Mouse (Mus musculus) G1E (cell line): ENCODE results near the gene Spata2. TPM values are rescaled to one million over a fixed set of nuclear protein-coding genes. Genes with fewer than 3 reads are reported as not detected.

Source experiments
- ATAC-seq: 2 replicates; pipeline ENCODE4 v1.8.0; 2016; ENCODE audit warnings: mild to moderate bottlenecking; ENCODE audit not compliant: insufficient number of reproducible peaks, poor library complexity, low FRiP score, severe bottlenecking; ENCODE audit errors: extremely low read depth
- DNase-seq: peaks from one replicate; pipeline ENCODE4 v3.0.0; 2012; ENCODE audit warnings: low spot score
- H3K27me3 ChIP-seq: 2 replicates; pipeline ENCODE4 v1.6.1; 2012; ENCODE audit warnings: mild to moderate bottlenecking, low read length, inconsistent platforms; ENCODE audit not compliant: insufficient read depth
- H3K36me3 ChIP-seq: replicated peaks from 2 replicates; pipeline ENCODE3; 2012; ENCODE audit warnings: mild to moderate bottlenecking, inconsistent platforms
- H3K4me1 ChIP-seq: 2 replicates; pipeline ENCODE4 v1.6.1; 2012; ENCODE audit warnings: low read depth, low read length, inconsistent platforms, mixed read lengths; ENCODE audit not compliant: insufficient read depth
- H3K4me3 ChIP-seq: 2 replicates; pipeline ENCODE4 v1.5.1; 2012; ENCODE audit warnings: low read depth, mild to moderate bottlenecking, inconsistent platforms, low read length, moderate library complexity, mixed read lengths
- H3K9me3 ChIP-seq: replicated peaks from 2 replicates; pipeline ENCODE4 v1.6.1; 2012; ENCODE audit warnings: inconsistent platforms
- CTCF ChIP-seq: IDR thresholded peaks from 2 replicates; pipeline ENCODE4 v1.5.1; 2012; ENCODE audit warnings: low read depth, low read length, inconsistent platforms, mixed read lengths
- GATA1 ChIP-seq: IDR thresholded peaks from 2 replicates; pipeline ENCODE4 v1.6.1; 2012; ENCODE audit warnings: borderline replicate concordance, low read length, inconsistent platforms, mixed read lengths
- GATA2 ChIP-seq: IDR thresholded peaks from 2 replicates; pipeline ENCODE4 v1.6.1; 2012; ENCODE audit warnings: low read depth, low read length, inconsistent platforms, borderline replicate concordance
- POLR2AphosphoS5 ChIP-seq: IDR thresholded peaks from 2 replicates; pipeline ENCODE4 v1.6.1; 2012; ENCODE audit warnings: low read depth, low read length, inconsistent platforms; ENCODE audit not compliant: insufficient replicate concordance
- TAL1 ChIP-seq: conservative IDR thresholded peaks from 2 replicates; pipeline ENCODE4 v1.6.1; 2012; ENCODE audit warnings: low read depth, low read length, inconsistent platforms, mixed read lengths
- polyA plus RNA-seq: library from polyadenylated mRNA; stranded (reverse); fragments of >175 nt; gene quantifications from 2 replicates; pipeline ENCODE4 v1.2.3, GENCODE M21; 2012
- total RNA-seq, 2 experiments: library from RNA; stranded (forward) in 1 of 2; stranded (reverse) in 1 of 2; fragments of 200-1000 nt in 1 of 2; fragments of >200 nt in 1 of 2; fragmentation: Nextera tagmentation in 1 of 2; gene quantifications; 2 replicates each; pipeline ENCODE4 v1.2.3; 2014 to 2017

Gene Spata2
- total and polyA plus RNA-seq, 3 experiments, result 7.6 to 27.9 (median 11.6) TPM

DNA sequence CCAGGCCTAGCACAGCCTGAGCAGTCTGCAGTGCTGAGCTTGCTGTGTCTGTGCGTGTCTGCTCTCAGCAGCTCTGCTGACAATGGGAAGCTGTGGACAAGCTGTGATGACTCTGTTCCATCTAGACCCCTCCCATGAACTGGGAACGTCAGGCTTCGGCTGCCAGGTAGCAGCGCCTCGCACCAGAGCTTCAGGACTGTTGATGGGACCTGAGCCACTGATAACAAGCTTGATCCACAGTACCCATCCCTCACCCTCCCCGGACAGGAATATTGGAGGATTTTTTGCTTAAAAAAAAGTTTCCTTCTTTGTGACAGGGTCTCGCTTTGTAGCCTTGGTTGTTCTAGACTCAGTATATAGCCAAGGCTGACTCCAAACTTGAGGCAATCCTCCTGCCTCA, 45.5 kb downstream of the Spata2 start:
- TF ChIP-seq GATA2, result no peak
- no peak for TF ChIP-seq TAL1
- TF ChIP-seq GATA1, result no peak
- no peak for TF ChIP-seq CTCF
- no peak for TF ChIP-seq POLR2AphosphoS5
- no peak for DNase-seq
- H3K4me1 ChIP-seq, result peaks cover 82% of the 10 kb centered on the region
- no peaks in the 10 kb centered on the region for H3K27me3 ChIP-seq
- H3K4me3 ChIP-seq, result peak overlapping the region; percentile 27; the same call in 1 of the 2 replicates
- H3K9me3 ChIP-seq, result no peaks in the 10 kb centered on the region
- no peak for ATAC-seq
- peaks cover 90% of the 10 kb centered on the region for H3K36me3 ChIP-seq

- peak overlapping the region; percentile 39; the same call in 1 of the 2 replicates for H3K4me3 ChIP-seq
- TF ChIP-seq TAL1, result no peak
- TF ChIP-seq GATA2, result no peak
- TF ChIP-seq POLR2AphosphoS5, result no peak
- no peak for TF ChIP-seq GATA1
- TF ChIP-seq CTCF, result no peak
- peaks cover 93% of the 10 kb centered on the region for H3K36me3 ChIP-seq
- H3K27me3 ChIP-seq, result no peaks in the 10 kb centered on the region
- DNase-seq, result no peak
- no peak for ATAC-seq
- no peaks in the 10 kb centered on the region for H3K9me3 ChIP-seq
- peaks cover 83% of the 10 kb centered on the region for H3K4me1 ChIP-seq
These were observed 46.5 kb downstream of the Spata2 start for GRCm38 (mm10) chr2:167445911-167446780.

- ATAC-seq (no peak), DNase-seq (no peak)
- H3K9me3 ChIP-seq, result peaks cover 5% of the 10 kb centered on the region
- TF ChIP-seq GATA1 (no peak), POLR2AphosphoS5 (no peak), CTCF (no peak), TAL1 (no peak), GATA2 (no peak)
- H3K36me3 ChIP-seq, result peaks cover 92% of the 10 kb centered on the region
- H3K4me1 ChIP-seq, result peaks cover 67% of the 10 kb centered on the region
- no peak overlapping the region; the same call in 1 of the 2 replicates for H3K4me3 ChIP-seq
- no peaks in the 10 kb centered on the region for H3K27me3 ChIP-seq
These were observed 49.1 kb downstream of the Spata2 start for GRCm38 (mm10) chr2:167443411-167444193.

GRCm38 (mm10) chr2:167439422-167439821, 53.3 kb downstream of the Spata2 start:
- Histone ChIP-seq H3K4me3 (no peak overlapping the region), H3K4me1 (peaks cover 53% of the 10 kb centered on the region), H3K36me3 (peaks cover 87% of the 10 kb centered on the region), H3K27me3 (no peaks in the 10 kb centered on the region), H3K9me3 (peaks cover 5% of the 10 kb centered on the region)
- TF ChIP-seq CTCF, result no peak
- no peak for TF ChIP-seq TAL1
- no peak for TF ChIP-seq GATA1
- TF ChIP-seq GATA2, result no peak
- DNase-seq (no peak), ATAC-seq (no peak)

DNA sequence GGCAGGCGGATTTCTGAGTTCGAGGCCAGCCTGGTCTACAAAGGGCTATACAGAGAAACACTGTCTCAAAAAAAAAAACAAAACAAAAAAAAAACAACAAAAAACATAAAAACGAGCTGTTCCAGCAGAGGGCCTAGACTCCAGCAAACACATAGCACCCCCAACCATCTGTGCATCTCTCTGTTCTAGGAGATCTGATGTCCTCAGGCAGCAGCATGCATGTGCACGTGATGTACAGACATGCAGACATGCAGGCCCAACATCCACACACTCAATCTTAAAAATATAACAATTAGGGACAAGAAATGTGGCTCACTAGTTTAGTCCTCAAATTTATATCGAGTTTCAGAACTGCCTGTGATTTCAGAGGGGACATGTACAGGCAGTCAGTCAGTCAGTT, 56.3 kb downstream of the Spata2 start:
- ATAC-seq, result no peak
- DNase-seq, result no peak

DNA sequence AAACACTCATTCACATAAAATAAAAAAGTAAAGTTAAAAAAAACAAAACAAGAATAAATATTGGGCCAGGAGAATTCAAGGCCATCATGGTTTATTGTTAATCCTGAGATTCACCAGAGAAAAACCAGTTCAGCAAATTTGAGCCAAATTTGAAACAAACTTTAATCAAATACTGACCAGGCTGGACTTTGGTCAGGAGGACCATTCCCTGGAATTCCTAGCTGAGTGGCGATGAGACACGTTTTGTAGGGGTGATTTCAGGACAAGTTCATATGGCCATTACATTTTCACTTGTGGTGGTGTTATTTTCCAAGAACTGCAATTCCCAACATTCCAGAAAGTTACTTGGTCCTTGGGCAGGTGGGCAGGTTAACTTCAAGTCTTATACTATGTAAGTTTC, 57.1 kb downstream of the Spata2 start:
- no peak for DNase-seq
- peaks cover 83% of the 10 kb centered on the region for H3K36me3 ChIP-seq

More for the DNA sequence above, 56.3 kb downstream of the Spata2 start:
- TF ChIP-seq GATA1, result no peak
- TF ChIP-seq POLR2AphosphoS5, result no peak
- TF ChIP-seq TAL1, result no peak
- TF ChIP-seq GATA2, result no peak
- TF ChIP-seq CTCF, result no peak
- peaks cover 46% of the 10 kb centered on the region for H3K4me1 ChIP-seq
- no peak overlapping the region for H3K4me3 ChIP-seq
- H3K9me3 ChIP-seq, result peaks cover 5% of the 10 kb centered on the region
- H3K36me3 ChIP-seq, result peaks cover 83% of the 10 kb centered on the region
- H3K27me3 ChIP-seq, result no peaks in the 10 kb centered on the region

More for the DNA sequence above, 57.1 kb downstream of the Spata2 start:
- H3K9me3 ChIP-seq, result peaks cover 5% of the 10 kb centered on the region
- H3K4me3 ChIP-seq, result no peak overlapping the region
- H3K27me3 ChIP-seq, result no peaks in the 10 kb centered on the region
- H3K4me1 ChIP-seq, result peaks cover 50% of the 10 kb centered on the region
- no peak for ATAC-seq
- no peak for TF ChIP-seq TAL1
